Mouse (Mus musculus) intestine, postnatal 0 days (tissue): ENCODE measurements around the gene Clk2. TPM values are rescaled to one million over a fixed set of nuclear protein-coding genes. Genes with fewer than 3 reads are reported as not detected.

ENCODE experiments used
- ATAC-seq: fragments of 200-750 bp; cut with Nextera tagmentation; 2 replicates; pipeline ENCODE4 v1.8.0; 2017; ENCODE audit warnings: mild to moderate bottlenecking, moderate TSS enrichment, moderate library complexity
- H3K27ac ChIP-seq: fragments of 300-500 bp; sonication (generic); 2 replicates; pipeline ENCODE4 v1.5.1; 2014; ENCODE audit warnings: mild to moderate bottlenecking, low read depth, low read length, moderate library complexity
- H3K27me3 ChIP-seq: fragments of 300-500 bp; sonication (generic); replicated peaks from 2 replicates; pipeline ENCODE4 v1.6.1; 2014; ENCODE audit warnings: low read length, mixed read lengths; ENCODE audit not compliant: control insufficient read depth, insufficient read depth
- H3K36me3 ChIP-seq: fragments of 300-500 bp; sonication (generic); 2 replicates; pipeline ENCODE4 v1.6.1; 2014; ENCODE audit warnings: mild to moderate bottlenecking, moderate library complexity; ENCODE audit not compliant: control insufficient read depth, insufficient read depth
- H3K4me1 ChIP-seq: fragments of 300-500 bp; sonication (generic); replicated peaks from 2 replicates; pipeline ENCODE4 v1.6.1; 2014; ENCODE audit warnings: antibody characterized with exemption, low read length, mixed read lengths; ENCODE audit not compliant: control insufficient read depth, insufficient read depth
- H3K4me2 ChIP-seq: fragments of 300-500 bp; sonication (generic); replicated peaks from 2 replicates; pipeline ENCODE4 v1.6.1; 2014; ENCODE audit warnings: low read depth, mild to moderate bottlenecking, moderate library complexity
- H3K4me3 ChIP-seq: fragments of 300-500 bp; sonication (generic); 2 replicates; pipeline ENCODE4 v1.5.1; 2014; ENCODE audit warnings: low read depth, low read length
- H3K9ac ChIP-seq: fragments of 300-500 bp; sonication (generic); 2 replicates; pipeline ENCODE4 v1.6.1; 2014; ENCODE audit warnings: mild to moderate bottlenecking, low read depth, low read length
- H3K9me3 ChIP-seq: fragments of 300-500 bp; sonication (generic); 2 replicates; pipeline ENCODE4 v1.6.1; 2016; ENCODE audit warnings: mixed run types; ENCODE audit not compliant: control insufficient read depth
- CTCF ChIP-seq: sonication (generic); IDR thresholded peaks from 2 replicates; pipeline ENCODE4 v1.5.1; 2016; ENCODE audit warnings: low read depth, mild to moderate bottlenecking, control low read depth, antibody characterized with exemption, moderate library complexity
- WGBS: fragments of 180-500 bp; shearing (Covaris S2); extraction: QIAGEN DNeasy Blood & Tissue Kit; methylation state at CpG from one replicate; pipeline ENCODE4 v1.1.7; 2014; 5-methylcytosine and 5-hydroxymethylcytosine counted together
- polyA plus RNA-seq: library from polyadenylated mRNA; unstranded; fragments of >200 nt; fragmentation: Nextera tagmentation; extraction: Ambion mirVana; gene quantifications from 2 replicates; pipeline ENCODE4 v1.2.1, GENCODE M21; 2015

The Clk2 gene
- polyA plus RNA-seq, 1 experiment from 2014 or later: 8.6 TPM

GRCm38 (mm10) chr3:89176421-89176820, 11.8 kb downstream of the Clk2 start:
- WGBS: 84% methylated on average over 7 of the region's 7 CpGs
- no peak for TF ChIP-seq CTCF
- Histone ChIP-seq H3K4me2 (no peak overlapping the region), H3K4me3 (no peak overlapping the region), H3K36me3 (peaks cover 68% of the 10 kb centered on the region), H3K9me3 (no peaks in the 10 kb centered on the region), H3K9ac (no peak overlapping the region), H3K27ac (no peak overlapping the region), H3K4me1 (0 out of 2 replicates have a peak, but pooled peaks cover 7% of the 10 kb centered on the region), H3K27me3 (no peaks in the 10 kb centered on the region)
- no peak for ATAC-seq

- peak within 1 kb of the TSS; percentile 88 for H3K4me2 ChIP-seq
- H3K27ac ChIP-seq: peak within 1 kb of the TSS; percentile 80
- under 1% methylated on average over 43 of the region's 43 CpGs for WGBS
- no peak for TF ChIP-seq CTCF
- peak; percentile 95 for ATAC-seq
- H3K4me3 ChIP-seq: peak within 1 kb of the TSS; percentile 84
- H3K9ac ChIP-seq: peak within 1 kb of the TSS; percentile 70
- peaks cover 68% of the 10 kb centered on the region for H3K36me3 ChIP-seq
- H3K27me3 ChIP-seq: no peaks in the 10 kb centered on the region
- H3K9me3 ChIP-seq: no peaks in the 10 kb centered on the region
- H3K4me1 ChIP-seq: 0 out of 2 replicates have a peak, but pooled peaks cover 7% of the 10 kb centered on the region
Measured at GRCm38 (mm10) chr3:89177242-89178106, 12.9 kb downstream of the Clk2 start, which contains the start of gene Scamp3. Gene Scamp3 (plus strand): TSS chr3:89177473.

- TF ChIP-seq CTCF: no peak
- ATAC-seq: no peak
- Histone ChIP-seq H3K36me3 (peaks cover 64% of the 10 kb centered on the region), H3K9me3 (no peaks in the 10 kb centered on the region), H3K4me1 (0 out of 2 replicates have a peak, but pooled peaks cover 7% of the 10 kb centered on the region), H3K4me2 (peak overlapping the region; percentile 88), H3K9ac (peak overlapping the region; percentile 70), H3K27ac (peak overlapping the region; percentile 80; the same call in 1 of the 2 replicates), H3K4me3 (peak overlapping the region; percentile 84), H3K27me3 (no peaks in the 10 kb centered on the region)
- 0% methylated on average over 6 of the region's 6 CpGs for WGBS
Measured at GRCm38 (mm10) chr3:89178107-89178385, 13.5 kb downstream of the Clk2 start.

GRCm38 (mm10) chr3:89179056-89179455, 14.5 kb downstream of the Clk2 start:
- H3K36me3 ChIP-seq: peaks cover 54% of the 10 kb centered on the region
- no peak overlapping the region for H3K9ac ChIP-seq
- H3K27ac ChIP-seq: no peak overlapping the region
- WGBS: 83% methylated on average over 11 of the region's 11 CpGs
- 0 out of 2 replicates have a peak overlapping the region, but pooled peaks have one; percentile 88 for H3K4me2 ChIP-seq
- TF ChIP-seq CTCF: no peak
- H3K9me3 ChIP-seq: no peaks in the 10 kb centered on the region
- H3K4me3 ChIP-seq: no peak overlapping the region
- H3K4me1 ChIP-seq: 0 out of 2 replicates have a peak, but pooled peaks cover 7% of the 10 kb centered on the region
- ATAC-seq: no peak
- no peaks in the 10 kb centered on the region for H3K27me3 ChIP-seq

- TF ChIP-seq CTCF: no peak
- H3K9ac ChIP-seq: no peak overlapping the region
- H3K9me3 ChIP-seq: no peaks in the 10 kb centered on the region
- 93% methylated on average over 27 of the region's 27 CpGs for WGBS
- no peak overlapping the region for H3K27ac ChIP-seq
- no peak overlapping the region for H3K4me2 ChIP-seq
- no peak overlapping the region for H3K4me3 ChIP-seq
- no peak for ATAC-seq
- H3K4me1 ChIP-seq: 0 out of 2 replicates have a peak, but pooled peaks cover 7% of the 10 kb centered on the region
- H3K36me3 ChIP-seq: peaks cover 28% of the 10 kb centered on the region
- no peaks in the 10 kb centered on the region for H3K27me3 ChIP-seq
Measured at GRCm38 (mm10) chr3:89181749-89182500, 17.3 kb downstream of the Clk2 start.

GRCm38 (mm10) chr3:89182531-89183057, 18.0 kb downstream of the Clk2 start:
- TF ChIP-seq CTCF: no peak
- H3K9ac ChIP-seq: peak overlapping the region; percentile 45; the same call in 1 of the 2 replicates

More at GRCm38 (mm10) chr3:89182531-89183057, 18.0 kb downstream of the Clk2 start:
- H3K36me3 ChIP-seq: peaks cover 28% of the 10 kb centered on the region
- H3K4me2 ChIP-seq: peak overlapping the region; percentile 88
- 0 out of 2 replicates have a peak, but pooled peaks cover 7% of the 10 kb centered on the region for H3K4me1 ChIP-seq
- H3K27me3 ChIP-seq: no peaks in the 10 kb centered on the region
- H3K4me3 ChIP-seq: peak overlapping the region; percentile 63
- 34% methylated on average over 7 of the region's 7 CpGs for WGBS
- H3K9me3 ChIP-seq: no peaks in the 10 kb centered on the region
- H3K27ac ChIP-seq: no peak overlapping the region; the same call in 1 of the 2 replicates
- no peak for ATAC-seq
